ENCODE assay signal across 20 mouse cellular contexts in genomic region chr1:25598941-25599340, GRCm38 (mm10).
DNase-seq lines count a peak whose midpoint lies in the region; ATAC-seq lines count a peak whose summit lies in the region.
"Had no signal": no experiment of that assay in that cellular context is flagged by ENCODE, and none has a peak within 500 bp of the region (broad histone marks: within the 10 kb centered on the region; RNA-seq: fewer than 3 reads in every experiment).

No protein-coding gene starts in this region.

- peak; percentile 94 for ATAC-seq in frontal cortex, adult (ENCODE audit: low TSS enrichment)
- ATAC-seq: activated CD4-positive, CD25-positive, alpha-beta regulatory T cell, adult 4 months; CD4-positive, CD25-positive, alpha-beta regulatory T cell, adult 4 months; Patski had no signal

- no peak for DNase-seq in frontal cortex, postnatal 10 days (ENCODE audit: low spot score in 2 of 2)
- peak; percentile 60 for DNase-seq in heart, adult 11 months
- no peak for DNase-seq in heart, adult 18-20 months
- peak; percentile 14 for DNase-seq in brain, adult 2 months (ENCODE audit: low read depth, low spot score)
- no peak for DNase-seq in layer of hippocampus, adult 18-20 months (ENCODE audit: low spot score in 2 of 2)
- DNase-seq: adrenal gland, adult 2 months; adrenal gland, adult 8-10 months; adrenal gland, postnatal 10 days; adrenal gland, postnatal 14 days; adrenal gland, postnatal 25 days; adrenal gland, postnatal 36 days; B cell, adult 2 months; cerebellum, adult 11 months; cerebellum, adult 11-12 months; cerebellum, adult 18-20 months; cerebellum, adult 2 months had no signal

Comparison
In these comparisons a context has a peak if more than half of its experiments do, and no peak if none do; other contexts are left out.
1. DNase-seq: peak in heart, adult 11 months (single experiment) and brain, adult 2 months (single experiment); none in frontal cortex, postnatal 10 days (0 of 2), heart, adult 18-20 months (0 of 2) and layer of hippocampus, adult 18-20 months (0 of 2).